Mouse (Mus musculus): ENCODE measurements around the gene Shroom3.
A peak's percentile ranks its signal among the peaks of the same experiment; 100 is the strongest.

The Shroom3 gene

DNA sequence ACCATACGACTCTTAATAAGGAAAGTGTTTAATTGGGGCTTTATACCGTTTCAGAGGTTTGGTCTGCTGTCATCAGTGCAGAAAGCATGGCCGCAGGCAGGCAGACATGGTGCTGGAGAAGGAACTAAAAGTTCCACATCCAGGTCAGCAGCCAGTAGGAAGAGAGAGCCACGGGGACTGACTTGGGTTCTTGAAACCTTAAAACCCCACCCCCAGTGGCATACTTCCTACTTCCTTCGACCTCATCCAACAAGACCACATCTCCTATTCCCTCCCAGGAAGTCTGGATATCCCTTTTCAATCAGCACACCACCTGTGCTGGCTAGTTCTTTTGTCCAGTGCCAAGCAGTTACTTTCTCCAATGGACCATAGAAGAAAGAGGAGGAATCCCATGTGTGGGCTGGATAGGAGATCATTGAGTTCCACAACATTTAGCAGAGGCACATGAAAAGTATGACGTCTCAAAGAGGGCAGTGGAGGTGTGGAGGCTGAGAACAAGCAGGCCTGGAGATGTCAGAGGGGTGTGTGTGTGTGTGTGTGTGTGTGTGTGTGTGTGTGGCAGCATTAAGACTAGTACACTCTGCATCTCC lies 76.0 kb downstream of the Shroom3 start:
- no peak for DNase-seq

DNA sequence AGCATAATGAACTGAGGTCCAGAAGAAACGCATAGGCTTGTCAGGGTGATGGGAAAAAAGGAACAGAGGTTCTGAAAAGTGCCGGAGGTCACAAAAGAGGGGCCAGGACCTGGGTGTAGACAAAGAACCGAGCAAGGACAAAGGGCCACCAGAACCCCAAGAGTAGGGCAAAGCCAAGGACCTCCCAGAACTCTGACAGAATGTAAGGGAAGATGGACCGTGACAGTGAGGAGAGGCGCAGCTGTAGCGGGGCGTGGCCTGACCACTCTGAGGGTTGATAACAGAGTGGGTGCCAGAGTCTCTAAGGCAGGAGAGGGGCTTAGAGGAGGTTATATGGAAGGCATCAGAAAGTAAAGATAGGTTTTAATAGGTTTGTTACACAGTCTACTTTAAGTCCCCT lies 77.3 kb downstream of the Shroom3 start:
- DNase-seq, result no peak

DNA sequence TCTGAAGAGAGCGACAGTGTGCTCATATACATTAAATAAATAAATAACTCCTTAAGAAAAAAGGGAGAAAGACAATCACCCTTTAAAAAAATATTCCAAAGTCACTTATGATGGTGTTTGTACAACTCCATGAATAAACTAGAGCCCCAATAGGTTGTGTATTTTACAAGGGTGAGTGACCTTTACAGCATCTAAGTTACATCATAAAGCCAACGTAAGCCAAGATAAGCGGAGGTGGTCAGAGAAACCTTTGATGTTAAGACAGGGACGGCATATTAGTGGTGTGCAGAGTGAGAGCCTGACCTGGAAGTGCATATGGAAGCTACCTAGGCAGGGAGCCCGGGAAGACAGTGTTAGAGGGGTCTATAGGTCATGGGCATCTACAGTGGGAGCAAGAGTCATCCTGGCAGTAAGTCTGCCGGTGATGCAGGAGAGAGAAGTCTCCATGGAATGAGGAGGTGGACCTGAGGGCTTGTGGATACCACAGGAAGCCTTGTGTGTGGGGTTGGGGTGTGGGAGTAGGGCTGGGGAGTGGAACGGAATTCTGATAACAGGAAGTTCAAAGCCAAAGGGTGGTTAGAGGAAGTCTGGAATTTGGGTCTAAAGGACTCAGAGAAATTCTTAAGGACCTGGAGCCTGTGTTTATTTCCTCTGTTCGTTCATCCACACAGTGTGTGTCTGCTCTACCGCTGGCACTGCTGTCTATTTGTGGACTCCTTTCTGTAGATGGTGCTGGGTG lies 78.5 kb downstream of the Shroom3 start:
- no peak for DNase-seq

DNA sequence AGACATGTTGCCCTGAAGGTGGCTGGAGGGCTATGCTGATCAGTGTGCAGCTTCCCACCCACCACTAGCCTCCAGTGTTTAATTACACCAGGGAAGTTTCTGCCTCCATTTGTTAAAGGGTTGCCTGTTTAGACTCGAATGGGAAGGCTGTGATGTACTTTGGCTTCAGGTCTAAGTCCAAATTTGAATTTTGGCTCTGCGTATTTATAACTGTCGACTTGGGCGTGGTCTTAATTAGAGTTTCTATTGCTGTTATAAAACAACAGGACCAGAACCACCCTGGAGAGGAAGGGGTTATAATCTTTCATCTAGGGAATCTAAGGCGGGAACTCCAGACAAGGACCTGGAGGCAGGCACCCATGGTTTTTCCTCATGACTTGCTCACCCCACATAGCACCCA lies 79.2 kb downstream of the Shroom3 start:
- no peak for DNase-seq

DNA sequence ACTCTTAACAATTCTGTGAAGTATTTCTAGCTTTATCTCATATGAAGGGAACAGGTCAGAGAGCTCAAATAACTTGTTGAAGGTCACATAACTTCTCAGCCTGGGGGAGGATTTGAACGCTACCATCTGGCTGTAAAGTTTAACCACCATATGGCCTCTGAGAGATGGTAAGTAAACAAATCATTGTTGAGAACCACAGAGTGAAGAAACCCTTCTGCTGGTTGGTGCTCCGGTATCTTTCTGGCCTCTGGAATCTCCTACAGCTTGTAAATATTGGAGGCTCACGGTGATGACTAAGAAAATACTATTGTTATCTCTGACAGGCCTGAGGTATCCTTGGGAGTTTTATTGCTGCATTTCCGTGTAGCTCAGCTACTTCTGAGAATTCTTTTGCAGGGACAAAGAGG lies 80.3 kb downstream of the Shroom3 start:
- DNase-seq, result no peak

DNA sequence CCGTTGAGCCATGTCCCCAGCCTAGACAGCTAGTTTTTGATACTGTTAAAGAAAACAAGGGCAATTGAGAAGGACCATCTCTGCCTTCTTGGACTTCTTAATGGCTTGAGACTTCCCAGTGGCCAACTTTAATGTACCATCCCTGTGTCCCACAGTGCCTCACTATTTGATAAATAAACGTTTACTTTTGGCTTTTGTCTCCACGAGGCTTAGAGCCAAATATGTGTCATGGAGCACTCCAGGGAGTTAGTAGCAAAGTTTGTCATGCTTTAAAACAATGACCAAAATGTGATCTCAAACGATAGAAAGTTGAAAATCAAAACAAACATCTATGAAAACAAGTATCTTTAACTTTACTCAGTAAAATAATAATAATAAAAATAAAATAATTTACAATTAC lies 83.1 kb downstream of the Shroom3 start:
- no peak for DNase-seq

DNA sequence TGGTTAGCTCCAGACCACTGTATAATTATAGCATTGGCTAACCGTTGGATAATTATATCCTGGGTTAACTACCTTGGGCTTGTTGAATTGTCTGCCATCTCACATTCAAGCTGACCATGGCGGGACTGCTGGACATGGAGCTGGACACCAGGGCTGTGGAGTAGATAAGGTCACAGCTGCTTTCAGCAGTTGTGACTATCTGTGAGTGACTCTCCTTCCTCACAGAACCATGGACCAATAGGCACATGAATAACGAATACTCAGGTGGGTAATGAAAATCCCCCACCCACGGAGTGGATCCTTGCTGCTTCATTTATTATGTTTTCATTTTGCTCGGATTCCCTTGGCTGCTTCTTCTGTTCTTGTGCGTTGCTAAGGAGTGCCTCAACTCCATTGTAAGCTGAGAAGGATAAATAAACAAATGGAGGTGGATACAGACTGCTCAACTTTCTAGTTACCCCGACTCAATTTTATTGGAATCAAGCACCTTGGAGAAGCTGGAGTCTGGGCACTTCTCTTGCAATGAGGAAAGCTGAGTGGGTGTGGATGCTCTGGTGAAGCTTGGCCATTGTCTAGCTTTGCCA lies 84.1 kb downstream of the Shroom3 start:
- DNase-seq, result no peak

DNA sequence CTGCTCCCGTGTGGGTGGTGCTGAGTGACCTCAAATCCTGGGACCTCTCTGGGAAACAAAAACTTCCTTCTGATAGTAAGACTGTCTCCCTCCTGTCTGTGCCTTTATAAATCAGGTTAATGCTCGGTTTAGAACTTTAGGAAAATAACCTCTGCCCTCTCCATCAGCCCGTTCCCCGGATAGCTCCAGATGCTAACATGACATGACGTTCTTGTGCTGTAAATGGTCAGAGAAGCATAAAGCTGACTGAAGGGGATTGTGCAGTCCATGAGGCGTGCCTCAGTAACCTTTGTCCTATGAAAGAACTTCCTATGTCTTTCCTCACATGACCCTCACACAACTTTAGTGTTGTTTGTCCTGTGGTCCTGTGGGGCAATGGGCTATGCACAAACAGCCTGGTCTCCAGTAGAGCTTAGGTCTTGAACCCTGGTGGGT lies 84.6 kb downstream of the Shroom3 start:
- no peak for DNase-seq

DNA sequence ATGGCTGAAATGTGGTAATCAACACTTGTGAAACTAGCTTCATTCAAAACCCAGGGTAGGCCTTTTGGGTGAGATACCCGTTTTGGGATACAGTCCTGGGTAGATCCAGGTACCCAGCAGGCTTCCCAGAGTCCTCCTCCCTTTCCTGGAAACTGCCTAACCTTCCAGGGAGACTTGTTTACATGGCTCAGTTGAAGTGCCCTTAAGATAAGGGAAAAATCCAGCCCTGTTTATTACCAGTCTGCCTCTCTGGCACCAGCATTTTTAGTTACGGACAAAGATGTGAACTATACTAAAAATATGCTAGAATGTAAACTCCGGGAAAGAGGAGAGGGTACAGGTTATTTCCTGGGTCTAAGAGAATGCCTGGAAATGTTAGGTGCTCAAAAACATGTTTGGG lies 90.6 kb downstream of the Shroom3 start:
- no peak for DNase-seq

DNA sequence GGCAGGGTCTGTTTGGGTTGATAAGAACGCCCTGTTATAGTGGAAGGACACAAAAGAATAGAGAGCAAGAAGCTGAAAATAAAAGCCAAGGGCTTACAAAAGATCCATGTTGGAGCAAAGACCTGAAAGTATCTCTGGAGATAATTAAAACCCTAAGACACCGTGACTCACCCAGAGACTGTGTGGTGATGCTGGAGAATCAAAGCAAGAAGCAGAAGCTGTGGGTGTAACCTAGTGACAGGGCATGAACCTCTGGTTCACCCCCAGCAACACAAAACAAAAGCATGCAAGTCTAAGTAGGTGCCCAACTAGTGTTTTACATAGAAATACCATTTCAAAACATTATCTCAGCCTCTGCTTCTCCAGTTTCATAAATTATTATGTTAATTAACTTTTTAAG lies 91.2 kb downstream of the Shroom3 start:
- DNase-seq, result no peak

DNA sequence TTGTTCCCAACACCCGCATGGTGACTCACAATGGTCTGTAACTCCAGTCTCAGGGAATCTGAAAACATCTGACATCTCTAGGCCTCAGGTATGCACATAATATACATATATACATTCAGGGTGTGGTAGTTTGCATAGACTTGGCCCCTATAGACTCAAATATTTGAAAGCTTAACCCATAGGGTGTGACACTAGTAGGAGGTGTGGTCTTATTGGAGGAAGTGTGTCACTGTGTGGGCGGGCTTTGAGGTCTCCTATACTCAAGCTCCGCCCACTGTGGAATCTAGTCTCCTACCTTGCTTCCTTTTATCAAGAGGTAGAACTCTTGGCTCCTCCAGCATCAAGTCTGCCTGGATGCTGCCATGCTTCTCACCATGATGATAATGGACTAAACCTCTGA lies 91.7 kb downstream of the Shroom3 start:
- no peak for DNase-seq

DNA sequence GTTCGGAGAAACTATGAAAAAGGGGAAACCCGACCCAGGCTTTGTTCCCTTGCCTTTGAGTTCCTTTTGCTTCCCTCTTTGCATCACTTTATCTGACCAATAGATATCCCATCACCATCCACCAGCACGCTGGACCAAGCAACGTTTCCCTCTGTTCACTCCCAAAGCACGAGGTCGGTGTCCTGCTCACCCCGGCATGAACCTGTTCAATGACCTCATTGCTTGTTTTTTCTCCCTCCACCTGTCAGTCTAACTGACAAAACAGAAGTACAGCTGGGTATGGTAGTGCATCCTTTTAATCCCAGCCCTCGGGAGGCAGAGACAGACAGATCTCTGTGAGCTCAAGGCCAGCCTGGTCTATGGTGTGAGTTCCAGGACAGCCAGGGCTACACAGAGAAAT lies 95.2 kb downstream of the Shroom3 start:
- no peak for DNase-seq

DNA sequence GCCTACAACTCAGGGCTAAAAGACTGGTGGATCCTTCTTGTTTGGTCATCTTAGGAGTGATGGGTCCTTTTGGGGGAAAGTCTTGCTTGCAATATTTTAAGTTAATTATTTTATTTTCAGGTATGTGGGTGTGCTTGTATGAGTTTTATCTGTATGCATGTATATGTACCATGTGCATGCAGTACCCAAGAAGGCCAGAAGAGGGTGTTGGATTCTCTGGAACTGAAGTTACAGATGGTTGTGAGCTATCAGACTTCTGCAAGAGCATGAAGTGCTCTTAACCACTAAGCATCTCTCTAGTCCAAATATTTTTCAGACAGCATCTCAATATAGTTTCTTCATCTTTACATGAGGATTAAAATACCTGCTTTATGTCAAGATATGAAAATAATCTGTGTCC lies 97.8 kb downstream of the Shroom3 start:
- DNase-seq, result no peak

DNA sequence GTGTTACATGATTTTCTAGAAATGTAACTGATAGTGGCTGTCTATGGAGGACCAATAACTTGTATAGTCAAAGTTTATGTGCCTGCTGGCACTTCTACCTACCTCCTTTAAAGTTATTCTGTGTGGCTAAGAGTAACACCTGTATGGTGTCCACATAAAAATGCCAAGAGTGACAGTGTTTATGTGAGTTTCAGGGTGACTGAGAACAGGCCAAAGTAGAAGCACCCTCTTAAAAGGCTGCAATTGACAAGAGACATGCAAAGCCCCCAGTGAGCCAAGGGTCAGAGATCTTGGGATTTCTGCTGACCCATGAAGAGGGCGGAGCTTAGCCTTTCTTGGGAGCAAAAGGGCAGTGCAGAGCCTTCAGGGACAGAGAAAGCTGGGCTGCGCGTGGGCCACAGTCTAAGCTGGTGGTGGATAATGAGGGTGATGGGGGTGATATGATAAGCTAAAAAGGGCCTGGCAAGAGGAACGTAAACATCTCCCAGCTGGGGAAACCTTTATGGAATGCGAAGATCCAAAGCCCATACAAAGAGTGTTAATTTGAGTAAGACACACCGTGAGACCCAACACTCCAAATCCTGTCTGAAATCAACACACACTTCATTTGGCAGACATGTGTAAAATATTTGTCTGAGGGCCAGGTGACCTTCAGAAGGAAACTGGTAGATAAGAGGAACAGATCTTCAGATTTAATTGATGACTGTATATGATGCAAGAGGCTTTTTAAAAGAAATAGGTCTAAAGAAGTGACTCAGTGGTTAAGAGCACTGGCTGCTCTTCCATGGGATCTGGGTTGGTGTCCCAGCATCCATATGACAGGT lies 101.0 kb downstream of the Shroom3 start:
- DNase-seq, result no peak

DNA sequence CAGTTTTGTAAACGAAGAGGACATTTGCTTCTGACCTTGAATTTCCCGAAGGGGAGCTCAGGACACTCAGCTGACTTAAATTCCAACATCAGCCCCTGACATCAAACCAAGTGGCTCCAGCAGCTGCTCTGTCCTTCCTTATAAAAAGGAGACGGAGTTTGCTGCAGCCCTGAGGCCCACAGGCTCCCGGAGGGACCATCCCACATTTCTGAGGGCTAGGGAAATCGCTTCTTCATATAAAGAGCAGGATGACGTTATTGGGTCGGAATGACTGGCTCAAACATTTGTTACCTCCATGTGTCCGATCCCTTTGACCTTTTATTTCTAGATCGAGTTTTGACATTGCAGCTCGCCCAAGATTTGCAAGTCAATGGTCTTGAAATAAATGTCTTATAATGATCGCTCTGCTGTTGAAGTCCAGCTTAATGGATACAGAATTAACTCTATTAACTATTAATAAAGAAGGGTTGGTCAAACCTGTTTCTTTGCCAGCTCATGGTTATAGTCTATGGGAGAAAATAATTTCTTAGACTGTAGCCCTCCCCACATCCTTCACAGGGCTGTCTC lies 102.7 kb downstream of the Shroom3 start:
- no peak for DNase-seq

DNA sequence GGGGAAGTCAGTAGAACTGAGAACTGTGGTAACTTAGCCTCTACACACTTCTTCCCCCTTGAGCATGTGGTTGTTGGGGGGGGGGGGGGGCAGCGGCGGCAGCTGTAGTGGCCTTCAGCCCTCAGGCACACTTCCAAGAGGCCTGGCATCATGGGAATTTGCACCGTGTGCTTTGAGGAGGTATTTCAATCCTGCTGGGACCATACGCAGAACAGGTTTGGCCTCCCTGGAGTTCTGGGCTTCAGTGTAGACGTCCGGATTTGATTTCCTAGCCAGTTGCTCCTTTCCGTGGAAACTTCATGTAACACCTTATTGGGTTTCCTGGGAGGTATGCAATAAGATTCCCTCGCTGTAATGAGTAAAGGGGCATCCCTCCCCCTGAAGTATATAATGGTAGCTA lies 105.8 kb downstream of the Shroom3 start:
- no peak for DNase-seq

DNA sequence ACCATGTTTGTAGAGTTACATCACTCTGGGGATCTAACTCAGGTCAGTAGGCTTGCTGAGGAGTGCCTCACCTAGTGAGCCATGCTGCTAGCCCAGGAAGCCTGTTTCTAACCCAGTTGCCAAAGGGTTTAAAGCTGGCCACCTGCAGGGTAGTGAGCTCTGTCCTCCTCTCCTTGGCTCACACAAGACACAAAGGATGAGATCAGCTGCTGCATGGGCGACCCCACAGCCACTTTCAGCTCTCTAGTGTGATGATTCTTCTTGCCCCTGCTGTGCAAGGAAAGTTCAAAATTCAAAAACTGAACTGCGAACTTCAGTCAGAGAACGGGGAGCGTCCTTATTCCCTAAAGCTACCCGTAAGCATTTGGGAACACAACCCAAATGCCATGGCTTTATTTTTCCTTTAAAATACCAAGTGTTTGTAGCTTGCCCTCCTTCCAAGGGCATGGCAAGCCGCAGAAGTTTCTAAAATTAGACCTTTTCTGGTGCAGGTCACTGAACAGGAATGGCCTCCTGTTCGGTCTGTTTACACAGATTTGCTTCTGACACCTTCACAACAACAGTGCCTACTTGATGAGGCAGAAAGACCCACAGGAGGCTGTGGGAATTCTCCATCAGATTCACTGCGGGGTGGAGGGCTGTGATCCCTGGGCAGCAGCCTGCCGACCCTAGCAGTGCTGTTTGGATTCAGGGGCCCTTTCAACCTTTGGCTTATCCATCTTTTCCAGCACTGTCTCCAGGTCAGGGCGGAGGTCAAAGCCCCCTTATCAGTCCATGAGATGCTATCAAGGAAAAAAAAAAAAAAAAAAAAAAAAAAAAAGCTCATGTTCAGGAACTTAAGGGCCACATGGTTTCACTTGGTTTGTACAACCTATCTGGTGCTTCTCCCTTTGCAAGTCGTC lies 113.1 kb downstream of the Shroom3 start:
- no peak for DNase-seq

DNA sequence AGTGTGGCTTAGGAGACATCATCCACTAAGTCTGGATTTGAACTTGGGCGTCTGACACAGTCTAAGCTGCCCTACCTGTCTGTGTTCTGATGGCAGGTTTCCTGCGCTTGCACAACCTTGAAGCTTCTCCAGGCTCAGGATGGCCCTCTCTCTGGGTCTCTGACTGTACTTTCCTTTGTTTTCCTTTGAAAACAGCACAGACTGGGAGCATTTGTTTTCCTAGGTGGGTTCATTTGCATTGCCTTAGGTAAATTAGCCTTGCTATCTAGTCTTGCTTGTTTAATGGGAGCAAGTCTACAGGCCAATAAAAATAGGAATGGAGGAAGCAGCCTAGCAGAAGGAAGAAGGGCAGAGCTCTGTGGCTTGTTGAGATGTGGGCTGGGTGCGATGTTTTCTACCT lies 114.7 kb downstream of the Shroom3 start:
- no peak for DNase-seq

DNA sequence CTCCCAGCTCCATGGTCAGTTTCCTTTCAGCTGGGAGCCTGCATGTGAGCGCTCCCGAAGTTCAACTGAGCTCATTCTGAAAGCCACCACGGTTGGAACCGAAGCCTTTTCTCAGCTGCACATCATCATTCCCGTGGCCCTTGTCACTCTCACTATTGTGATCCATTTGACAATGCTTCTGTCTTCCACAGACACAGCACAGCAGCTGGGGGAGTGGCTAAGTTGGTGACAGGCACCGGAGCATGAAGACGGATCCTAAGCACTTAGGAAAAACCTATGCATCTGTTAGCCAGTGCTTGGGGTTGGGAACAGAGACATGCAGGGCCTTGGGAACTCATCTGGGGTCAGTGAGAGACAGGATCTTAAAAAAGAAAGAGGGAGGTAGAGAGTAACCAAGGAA lies 121.1 kb downstream of the Shroom3 start:
- DNase-seq, result no peak

DNA sequence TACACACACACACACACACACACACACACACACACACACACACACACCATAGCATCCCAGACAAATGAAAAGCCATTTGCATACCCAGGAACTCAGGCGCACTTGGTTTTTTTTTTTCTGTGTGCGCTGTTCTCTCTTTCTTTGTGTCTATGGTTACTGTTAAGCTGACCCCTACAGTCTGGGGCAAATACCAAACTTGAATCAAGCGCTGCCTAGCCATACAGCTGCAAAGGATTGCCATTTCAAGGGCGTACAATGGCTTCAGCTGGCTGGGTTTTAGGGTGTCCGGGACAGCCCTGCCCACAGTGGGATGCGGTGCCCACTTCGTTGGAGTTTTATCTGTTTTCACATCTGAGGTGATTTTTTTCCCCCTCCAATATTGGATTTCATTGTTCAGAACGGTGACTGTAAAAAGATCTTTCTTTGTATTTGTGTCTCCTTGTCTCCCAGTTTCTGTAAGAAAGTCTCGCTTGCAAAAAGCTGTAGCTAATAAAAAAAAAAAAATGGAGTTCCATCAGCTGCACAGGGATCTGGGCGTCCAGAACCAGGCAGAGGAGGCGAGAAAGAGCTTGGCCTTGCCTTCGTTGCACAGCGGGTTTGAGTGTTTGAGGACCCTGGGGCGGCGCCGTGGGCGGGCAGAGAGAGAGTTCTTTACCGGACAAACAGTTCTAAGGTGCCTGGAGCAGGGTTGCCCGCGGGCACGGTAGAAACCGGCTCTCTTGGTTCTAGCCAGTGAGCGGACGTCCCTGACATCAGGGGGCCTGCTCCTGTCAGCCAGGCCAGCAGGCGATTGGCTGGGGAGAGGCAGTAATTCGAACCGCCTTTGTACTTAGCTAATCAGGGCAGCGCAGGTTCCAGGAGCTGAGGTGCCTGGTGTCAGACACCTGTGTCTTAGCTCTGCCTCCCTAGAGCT lies 125.5 kb downstream of the Shroom3 start:
- peak; percentile 16 for DNase-seq

DNA sequence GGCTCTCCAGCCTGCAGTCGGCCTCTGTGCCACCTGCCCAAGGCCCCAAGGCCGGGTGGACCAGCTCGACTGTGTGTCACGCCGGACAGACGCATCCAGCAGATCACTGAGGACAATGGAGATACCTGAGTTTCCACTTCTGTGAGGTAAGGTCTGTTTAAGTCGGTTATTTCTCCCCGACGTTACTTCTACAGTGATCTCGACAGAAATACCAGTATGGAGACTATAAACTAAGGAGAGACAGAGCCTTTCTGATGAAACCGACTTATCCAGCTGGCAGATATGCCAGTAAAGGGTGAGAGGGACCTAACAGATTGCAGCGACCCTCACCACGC lies 126.1 kb downstream of the Shroom3 start:
- no peak for DNase-seq

All from cerebellum, adult 11 months (tissue).